7 mouse cellular contexts compared by ENCODE assay signal in the genomic region with DNA sequence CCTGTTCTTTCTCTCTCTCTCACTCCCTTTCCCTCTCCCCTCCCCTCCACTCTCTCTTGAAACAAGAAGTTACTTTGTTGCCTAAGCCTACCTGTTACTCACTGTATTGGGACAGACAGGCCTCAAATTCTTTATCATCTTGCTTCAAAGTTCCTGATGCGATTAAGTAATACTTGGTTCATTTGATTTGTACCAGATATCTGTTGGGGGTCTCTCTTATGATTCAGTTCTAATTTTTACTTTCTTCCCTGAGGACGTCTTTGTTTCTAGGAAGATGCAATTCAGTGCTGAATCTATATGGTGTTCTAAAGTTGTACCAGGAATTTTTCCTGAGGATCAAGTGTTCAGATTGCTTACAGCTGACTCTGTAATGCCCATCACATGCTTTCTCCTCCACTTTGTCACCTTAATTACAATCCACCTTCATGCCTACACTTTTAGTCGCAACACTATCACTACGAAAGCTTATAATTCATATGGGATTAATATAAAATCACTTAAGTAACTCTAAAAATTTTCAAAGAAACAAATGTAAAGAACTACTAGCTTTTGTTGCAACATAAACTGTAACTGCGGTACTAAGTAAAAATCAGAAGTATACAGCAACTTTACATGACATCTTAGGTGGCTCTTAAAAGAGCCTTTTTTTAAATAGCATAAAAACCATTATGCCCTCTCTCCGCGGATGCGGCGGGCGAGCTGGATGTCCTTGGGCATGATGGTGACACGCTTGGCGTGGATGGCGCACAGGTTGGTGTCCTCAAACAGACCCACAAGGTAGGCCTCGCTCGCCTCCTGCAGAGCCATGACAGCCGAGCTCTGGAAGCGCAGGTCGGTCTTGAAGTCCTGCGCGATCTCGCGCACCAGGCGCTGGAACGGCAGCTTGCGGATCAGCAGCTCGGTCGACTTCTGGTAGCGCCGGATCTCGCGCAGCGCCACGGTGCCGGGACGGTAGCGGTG. TPM values are rescaled to one million over a fixed set of nuclear protein-coding genes. Genes with fewer than 3 reads are reported as not detected.
DNase-seq lines count a peak whose midpoint lies in the region; TF ChIP-seq lines count a peak whose summit lies in the region.

No protein-coding gene starts in this region.

- peaks cover 1% of the 10 kb centered on the region for H3K79me3 ChIP-seq in C2C12 (ENCODE audit: low read depth)

- no peak overlapping the region for H3K9ac ChIP-seq in liver, adult 2 months (ENCODE audit: low read depth, low read length)

- no peaks in the 10 kb centered on the region for H3K36me3 ChIP-seq in C2C12 (ENCODE audit: control insufficient read depth, insufficient read depth)
- no peaks in the 10 kb centered on the region for H3K36me3 ChIP-seq in forebrain, embryonic 10.5 days (replicated peaks)
- H3K36me3 ChIP-seq in liver, adult 2 months (ENCODE audit: control insufficient read depth, insufficient read depth, low read length): no peaks in the 10 kb centered on the region

- H3K79me2 ChIP-seq in C2C12 (ENCODE audit: control insufficient read depth, insufficient read depth): no peaks in the 10 kb centered on the region
- H3K79me2 ChIP-seq in liver, adult 2 months (ENCODE audit: control insufficient read depth, insufficient read depth, low read length): no peaks in the 10 kb centered on the region

- WGBS in forebrain, embryonic 10.5 days: 2% methylated on average over 15 of the region's 36 CpGs
- WGBS in liver, adult 2 months: 15% methylated on average over 16 of the region's 36 CpGs

- H3K27me3 ChIP-seq in C2C12 (ENCODE audit: control insufficient read depth, insufficient read depth, insufficient read length): no peaks in the 10 kb centered on the region
- no peaks in the 10 kb centered on the region for H3K27me3 ChIP-seq in forebrain, embryonic 10.5 days (ENCODE audit: poor library complexity, severe bottlenecking)
- no peaks in the 10 kb centered on the region for H3K27me3 ChIP-seq in liver, adult 2 months (ENCODE audit: control insufficient read depth, insufficient read depth, low read length)

- H3ac ChIP-seq in C2C12 (ENCODE audit: control insufficient read depth, insufficient read length, low read depth): peak overlapping the region; percentile 48

- peak overlapping the region; percentile 98 for H3K27ac ChIP-seq in forebrain, embryonic 10.5 days
- no peak overlapping the region for H3K27ac ChIP-seq in liver, adult 2 months (replicated peaks; ENCODE audit: insufficient read depth, low read depth, low read length)

- TF ChIP-seq CTCF in C2C12 (IDR thresholded peaks at IDR 0.05; ENCODE audit: control insufficient read depth, insufficient read depth, insufficient read length): no peak
- no peak for TF ChIP-seq CTCF in liver, adult 2 months (IDR thresholded peaks at IDR 0.05; ENCODE audit: low read depth, low read length)

- peaks cover 48% of the 10 kb centered on the region for H3K4me1 ChIP-seq in forebrain, embryonic 10.5 days
- peaks cover 14% of the 10 kb centered on the region; the same call in 1 of the 2 replicates for H3K4me1 ChIP-seq in liver, adult 2 months (ENCODE audit: control insufficient read depth, insufficient read depth, low read length)

- peak; percentile 87 for DNase-seq in 3134 (ENCODE audit: extremely low read depth, insufficient read length, low spot score)
- DNase-seq in forebrain, embryonic 10.5 days (ENCODE audit: extremely low spot score, low spot score): no peak
- no peak for DNase-seq in liver, adult 2 months (ENCODE audit: extremely low read depth, low read depth, low spot score)
- peak; percentile 32 for DNase-seq in thymus, postnatal 4 days
- DNase-seq in adrenal gland, adult 2 months: no peak
- DNase-seq in right cerebral cortex, adult 2 months (ENCODE audit: low spot score in 2 of 2): no peak

- H3K4me3 ChIP-seq in C2C12 (ENCODE audit: insufficient read depth, poor library complexity, severe bottlenecking): peak overlapping the region; percentile 23
- peak overlapping the region; percentile 58 for H3K4me3 ChIP-seq in forebrain, embryonic 10.5 days
- H3K4me3 ChIP-seq in liver, adult 2 months (ENCODE audit: insufficient read depth, low read depth, low read length): peak overlapping the region; percentile 16; the same call in 1 of the 2 replicates

- H3K9me3 ChIP-seq in forebrain, embryonic 10.5 days: no peaks in the 10 kb centered on the region

- no peak for TF ChIP-seq POLR2A in liver, adult 2 months (IDR thresholded peaks at IDR 0.05; ENCODE audit: extremely low read depth, insufficient read depth, low read length)

TF ChIP-seq in C2C12, 6 proteins besides CTCF, POLR2A, EP300 and RAD21:
- TF ChIP-seq MAX (IDR thresholded peaks at IDR 0.05) (peak; percentile 9), MYOD1 (IDR thresholded peaks at IDR 0.05; ENCODE audit: control insufficient read depth, insufficient read length, low read depth) (no peak), USF1 (IDR thresholded peaks at IDR 0.05; ENCODE audit: low read depth) (no peak), CEBPB (IDR thresholded peaks at IDR 0.05; ENCODE audit: low read depth) (peak; percentile 16), MYOG (IDR thresholded peaks at IDR 0.05; ENCODE audit: control insufficient read depth, extremely low read depth, insufficient read length) (no peak), FOSL1 (IDR thresholded peaks at IDR 0.05; ENCODE audit: insufficient read depth, low read length, poor library complexity, severe bottlenecking) (peak; percentile 10)

RNA-seq across cellular contexts. Expression of a gene that starts 0.7 kb away (rescaled TPM):
- 6.1 TPM for polyA plus RNA-seq in C2C12 (2012; fragmentation: generic; extraction: Trizol)
- 7.7 and 9.0 TPM in 2 replicates for polyA plus RNA-seq in forebrain, embryonic 10.5 days (2016; fragmentation: Nextera tagmentation; extraction: Ambion mirVana)
- total RNA-seq in liver, adult 2 months (2014; rRNA removed): 8.0 and 24.1 TPM in 2 replicates
- polyA plus RNA-seq in liver, adult 2 months (2012; rRNA removed): 0.20 and 0.27 TPM in 2 replicates
- total RNA-seq in adrenal gland, adult 2 months (2021): 10 to 100 TPM in 1 of 2 experiments, 1 to 10 TPM in 1; 4.6 to 14.7 TPM
- polyA plus RNA-seq in adrenal gland, adult 2 months (2012; rRNA removed): 4.9 and 6.7 TPM in 2 replicates

RNA-seq across cellular contexts. Expression of a gene that starts 1.8 kb away (rescaled TPM):
- 2.8 TPM for polyA plus RNA-seq in C2C12 (2012; fragmentation: generic; extraction: Trizol)
- polyA plus RNA-seq in forebrain, embryonic 10.5 days (2016; fragmentation: Nextera tagmentation; extraction: Ambion mirVana): 2.3 and 2.7 TPM in 2 replicates
- total RNA-seq in liver, adult 2 months (2014; rRNA removed): 41.9 and 75.6 TPM in 2 replicates
- polyA plus RNA-seq in liver, adult 2 months (2012; rRNA removed): 0.41 and 0.55 TPM in 2 replicates
- 10 to 100 TPM; 17.1 TPM for total RNA-seq in adrenal gland, adult 2 months (2021)
- 4.2 and 5.6 TPM in 2 replicates for polyA plus RNA-seq in adrenal gland, adult 2 months (2012; rRNA removed)

RNA-seq across cellular contexts. Expression of a gene that starts 6.1 kb away (rescaled TPM):
- polyA plus RNA-seq in C2C12 (2012; fragmentation: generic; extraction: Trizol): 45.9 TPM
- 9.4 and 10.7 TPM in 2 replicates for polyA plus RNA-seq in forebrain, embryonic 10.5 days (2016; fragmentation: Nextera tagmentation; extraction: Ambion mirVana)
- total RNA-seq in liver, adult 2 months (2014; rRNA removed): 43.6 and 68.1 TPM in 2 replicates
- polyA plus RNA-seq in liver, adult 2 months (2012; rRNA removed): 20.9 and 31.6 TPM in 2 replicates
- total RNA-seq in adrenal gland, adult 2 months (2021): 100 to 1,000 TPM; 168 to 270 TPM
- polyA plus RNA-seq in adrenal gland, adult 2 months (2012; rRNA removed): 32.9 and 41.2 TPM in 2 replicates

RNA-seq across cellular contexts. Expression of a gene that starts 6.2 kb away (rescaled TPM):
- 9.3 TPM for polyA plus RNA-seq in C2C12 (2012; fragmentation: generic; extraction: Trizol)
- 49.5 and 50.4 TPM in 2 replicates for polyA plus RNA-seq in forebrain, embryonic 10.5 days (2016; fragmentation: Nextera tagmentation; extraction: Ambion mirVana)
- 19.4 and 55.8 TPM in 2 replicates for total RNA-seq in liver, adult 2 months (2014; rRNA removed)
- polyA plus RNA-seq in liver, adult 2 months (2012; rRNA removed): 0.45 and 1.0 TPM in 2 replicates
- total RNA-seq in adrenal gland, adult 2 months (2021): 10 to 100 TPM; 25.7 to 26.0 TPM
- polyA plus RNA-seq in adrenal gland, adult 2 months (2012; rRNA removed): 1.6 and 4.1 TPM in 2 replicates

RNA-seq across cellular contexts. Expression of a gene that starts 7.4 kb away (rescaled TPM):
- 2.0 TPM for polyA plus RNA-seq in C2C12 (2012; fragmentation: generic; extraction: Trizol)
- 9.1 and 9.5 TPM in 2 replicates for polyA plus RNA-seq in forebrain, embryonic 10.5 days (2016; fragmentation: Nextera tagmentation; extraction: Ambion mirVana)
- 15.2 and 31.1 TPM in 2 replicates for total RNA-seq in liver, adult 2 months (2014; rRNA removed)
- 0.23 and 0.58 TPM in 2 replicates for polyA plus RNA-seq in liver, adult 2 months (2012; rRNA removed)
- total RNA-seq in adrenal gland, adult 2 months (2021): 10 to 100 TPM; 25.0 to 32.1 TPM
- 2.5 and 3.2 TPM in 2 replicates for polyA plus RNA-seq in adrenal gland, adult 2 months (2012; rRNA removed)

Comparison
In these comparisons a context has a peak if more than half of its experiments do, and no peak if none do; other contexts are left out.
1. DNase-seq: peak in 3134 (single experiment) and thymus, postnatal 4 days (single experiment); none in forebrain, embryonic 10.5 days (single experiment), liver, adult 2 months (single experiment), adrenal gland, adult 2 months (single experiment) and right cerebral cortex, adult 2 months (0 of 2).
2. Peak in every context shown above with its lines, with median percentiles within 50 percentile points of each other: H3K4me3 ChIP-seq.